Mouse (Mus musculus) urinary bladder, adult 18-20 months (tissue): ENCODE measurements around the gene Tll1.
"Not testable (repeated sequence)": the region's sequence is repeated elsewhere in the genome, so short reads cannot be mapped to it uniquely, and the experiment has no call there.

Experiments
- DNase-seq, 2 experiments: peaks; one replicate each; pipeline ENCODE4 v3.0.0; 2022; ENCODE audit warnings: low spot score in 2 of 2, mixed read lengths in 2 of 2

Gene Tll1

GRCm38 (mm10) chr8:64059867-64060266, 146.2 kb downstream of the Tll1 start:
- DNase-seq: no peak

GRCm38 (mm10) chr8:64057571-64057970, 148.5 kb downstream of the Tll1 start:
- DNase-seq: no peak

DNA sequence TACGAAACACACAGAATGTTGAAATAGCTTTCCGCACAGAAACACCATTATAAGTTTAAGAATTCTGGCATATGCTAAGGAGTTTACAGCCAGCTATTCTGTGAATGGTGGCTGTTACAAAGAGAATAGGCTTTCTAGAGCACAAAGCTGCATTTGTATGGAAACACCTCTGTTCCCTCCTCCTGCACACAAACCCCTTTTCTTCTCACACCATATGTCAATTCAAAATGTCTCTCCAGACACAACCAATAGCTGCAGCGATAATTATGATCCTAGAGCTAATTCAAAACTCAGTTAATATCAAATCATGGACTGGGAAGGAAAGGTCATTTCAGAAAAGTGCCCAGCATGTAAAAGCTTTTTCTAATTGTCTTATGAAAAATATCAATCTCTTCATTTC, 157.5 kb downstream of the Tll1 start:
- DNase-seq: no peak

DNA sequence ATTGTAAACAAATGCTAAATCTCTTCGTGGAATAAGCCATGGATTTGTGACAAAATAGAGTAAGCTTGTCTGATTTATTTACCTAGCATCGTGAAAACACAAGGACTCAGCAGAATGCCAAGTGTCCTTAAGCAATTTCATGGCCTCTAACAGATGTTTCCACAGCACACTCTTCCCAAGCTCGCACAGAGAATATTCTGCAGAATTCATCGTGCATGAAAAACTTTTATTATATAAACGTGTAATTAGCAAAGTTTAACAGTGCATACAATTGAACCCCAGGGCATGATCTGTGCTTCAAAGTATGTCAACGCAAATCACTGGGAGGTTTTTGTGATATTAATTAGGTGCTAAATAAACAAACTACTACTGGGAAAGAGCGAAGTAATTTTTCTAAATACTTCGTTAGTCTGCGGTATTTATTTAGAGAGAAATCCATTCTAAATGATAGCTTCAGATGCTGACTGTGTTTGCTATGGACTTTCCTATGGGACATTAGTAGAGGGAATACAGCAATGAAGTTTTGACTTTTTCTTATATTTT, 158.0 kb downstream of the Tll1 start:
- DNase-seq: no peak

DNA sequence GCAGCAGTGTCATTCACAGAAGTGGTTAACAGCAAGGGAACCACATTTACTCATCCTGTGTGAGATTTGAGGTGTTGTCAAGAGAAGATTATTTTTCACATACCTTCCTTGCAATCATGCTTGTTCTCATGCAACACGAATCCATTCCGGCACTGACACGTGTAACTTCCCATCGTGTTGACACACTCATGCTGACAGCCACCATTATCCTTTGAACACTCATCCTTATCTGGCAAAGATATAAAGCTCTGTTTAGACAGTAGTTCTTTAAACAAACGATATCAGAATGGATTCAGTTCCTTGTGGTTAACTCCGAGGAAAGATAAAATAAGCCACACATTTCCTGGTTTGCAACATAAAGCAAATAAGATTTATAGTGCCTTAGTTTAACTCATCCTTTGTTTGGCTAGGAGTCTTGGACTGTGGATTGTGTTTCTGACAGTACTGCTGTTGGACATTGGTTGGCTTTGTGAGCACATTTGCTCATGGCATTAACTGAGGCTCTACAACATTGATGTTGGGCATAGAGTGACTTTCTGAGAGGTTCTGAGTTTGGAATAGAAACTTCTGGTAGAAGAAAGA, 164.7 kb downstream of the Tll1 start:
- DNase-seq: no peak

DNA sequence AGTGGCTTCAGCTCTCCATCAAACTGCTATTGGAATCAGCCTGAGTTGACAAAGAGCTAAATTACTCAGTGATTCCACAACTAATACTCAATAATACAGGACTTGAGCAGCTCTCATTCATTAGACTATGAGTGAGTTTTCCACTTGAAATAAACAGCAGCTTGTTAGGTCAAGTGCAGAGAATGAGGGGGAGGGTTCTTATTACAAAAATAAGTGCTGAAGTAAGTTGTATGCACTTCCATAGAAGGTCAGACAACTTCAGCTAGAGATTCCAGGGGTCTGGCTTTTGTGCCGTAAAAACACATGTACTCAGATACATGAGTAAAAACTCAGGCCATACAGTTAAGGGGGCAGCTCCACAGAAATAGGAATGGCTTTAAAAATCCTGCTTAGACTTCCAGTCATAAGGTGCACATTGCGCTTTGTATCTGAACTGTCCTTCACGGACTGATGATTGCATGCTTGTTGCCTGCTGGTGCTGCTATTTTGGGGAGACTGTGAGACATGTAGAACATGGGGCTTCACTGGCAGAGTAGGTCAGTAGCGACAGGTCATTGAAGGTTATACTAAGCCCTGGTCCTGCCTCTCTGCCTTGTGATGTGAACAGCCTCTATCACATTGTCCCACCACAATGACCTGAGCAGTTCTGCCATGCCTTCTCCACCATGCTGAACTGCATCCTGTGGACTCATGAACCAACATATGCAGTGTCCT, 175.2 kb downstream of the Tll1 start:
- no peak for DNase-seq

GRCm38 (mm10) chr8:64030081-64030480, 176.0 kb downstream of the Tll1 start:
- DNase-seq: no peak

GRCm38 (mm10) chr8:64029525-64029924, 176.5 kb downstream of the Tll1 start:
- DNase-seq: no peak

- DNase-seq: no peak
Observed at GRCm38 (mm10) chr8:64024359-64024758, 181.7 kb downstream of the Tll1 start.

DNA sequence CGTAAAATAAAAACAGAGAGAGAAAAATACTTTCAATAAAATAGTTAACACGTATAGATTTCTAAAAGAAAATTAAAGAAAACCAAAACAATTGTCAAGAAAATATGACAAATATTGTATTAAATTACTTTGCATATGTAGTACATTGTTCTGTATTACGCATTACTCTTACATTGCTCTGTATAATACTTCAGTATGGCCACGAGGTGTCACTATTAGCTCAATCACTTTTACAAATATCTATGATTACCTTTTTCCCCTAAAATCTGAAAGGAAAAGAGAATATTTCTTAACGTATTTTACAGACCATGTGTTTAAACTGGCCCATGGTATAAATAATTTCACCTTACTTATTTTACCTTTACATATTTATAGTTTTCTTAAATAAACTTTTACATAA, 182.5 kb downstream of the Tll1 start:
- no peak for DNase-seq

GRCm38 (mm10) chr8:64023027-64023426, 183.0 kb downstream of the Tll1 start:
- DNase-seq: no peak

- DNase-seq: not testable (repeated sequence)
Observed at GRCm38 (mm10) chr8:63970612-63971391, 235.3 kb downstream of the Tll1 start.
